In genomic region chr5:4651167-4651955, GRCm38 (mm10) we compare ENCODE assay signal across 15 mouse cellular contexts.
A peak's percentile ranks its signal among the peaks of the same experiment; 100 is the strongest.
DNase-seq lines count a peak whose midpoint lies in the region; ATAC-seq and TF ChIP-seq lines count a peak whose summit lies in the region.
"Had no signal": no experiment of that assay in that cellular context is flagged by ENCODE, and none has a peak within 500 bp of the region (broad histone marks: within the 10 kb centered on the region; RNA-seq: fewer than 3 reads in every experiment).

No protein-coding gene starts in this region.

- no peak overlapping the region for H3K27ac ChIP-seq in gastrocnemius, adult 2 months
- peak overlapping the region; percentile 32; the same call in 1 of the 2 replicates for H3K27ac ChIP-seq in hindbrain, embryonic 11.5 days (ENCODE audit: low read depth, low read length)
- no peak overlapping the region for H3K27ac ChIP-seq in midbrain, postnatal 0 days (ENCODE audit: low read depth, low read length)
- no peak overlapping the region for H3K27ac ChIP-seq in intestine, embryonic 15.5 days
- H3K27ac ChIP-seq in left cerebral cortex, adult 2 months: no peak overlapping the region
- H3K27ac ChIP-seq: kidney, postnatal 0 days had no signal

- ATAC-seq in hindbrain, embryonic 11.5 days (ENCODE audit: low FRiP score): peak; percentile 87
- no peak for ATAC-seq in midbrain, postnatal 0 days (ENCODE audit: low FRiP score)
- no peak for ATAC-seq in intestine, embryonic 15.5 days
- ATAC-seq: lung, postnatal 0 days; Patski had no signal

- H3K4me1 ChIP-seq in hindbrain, embryonic 11.5 days (replicated peaks; ENCODE audit: control insufficient read depth, insufficient read depth, low read length): 0 out of 2 replicates have a peak, but pooled peaks cover 8% of the 10 kb centered on the region
- no peaks in the 10 kb centered on the region; the same call in 1 of the 2 replicates for H3K4me1 ChIP-seq in midbrain, postnatal 0 days (ENCODE audit: insufficient read depth, low read length)
- H3K4me1 ChIP-seq in intestine, embryonic 15.5 days (replicated peaks): no peaks in the 10 kb centered on the region

- WGBS in hindbrain, embryonic 11.5 days: 47% methylated on average over 6 of the region's 6 CpGs
- WGBS in midbrain, postnatal 0 days: 41% methylated on average over 6 of the region's 6 CpGs
- 74% methylated on average over 6 of the region's 6 CpGs for WGBS in intestine, embryonic 15.5 days

- no peaks in the 10 kb centered on the region for H3K9me3 ChIP-seq in hindbrain, embryonic 11.5 days (ENCODE audit: control insufficient read depth, low read length)
- no peaks in the 10 kb centered on the region for H3K9me3 ChIP-seq in midbrain, postnatal 0 days (ENCODE audit: low read length)
- no peaks in the 10 kb centered on the region for H3K9me3 ChIP-seq in intestine, embryonic 15.5 days

- H3K9ac ChIP-seq in hindbrain, embryonic 11.5 days (ENCODE audit: low read depth, low read length): no peak overlapping the region
- no peak overlapping the region for H3K9ac ChIP-seq in midbrain, postnatal 0 days (replicated peaks; ENCODE audit: low read length, poor library complexity, severe bottlenecking)
- H3K9ac ChIP-seq in intestine, embryonic 15.5 days: no peak overlapping the region

- peak; percentile 19 for DNase-seq in gastrocnemius, adult 2 months
- no peak for DNase-seq in gastrocnemius, postnatal 4 days (ENCODE audit: low spot score in 2 of 2)
- DNase-seq in adipocyte (ENCODE audit: low spot score): peak; percentile 29
- DNase-seq in hindbrain, embryonic 11.5 days (ENCODE audit: low spot score): peak; percentile 55
- peak; percentile 54 for DNase-seq in midbrain, postnatal 0 days (ENCODE audit: low spot score)
- no peak for DNase-seq in left cerebral cortex, adult 2 months (ENCODE audit: extremely low spot score in 1 of 2, low spot score in 2 of 2)
- DNase-seq in kidney, adult 8-10 months: no peak
- DNase-seq: adrenal gland, postnatal 10 days; layer of hippocampus, postnatal 36 days; right cerebral cortex, postnatal 14 days had no signal

- intact Hi-C loops in gastrocnemius, adult 2 months (cut with DNase I): no loop called here
- intact Hi-C loops in left cerebral cortex, adult 2 months (cut with DNase I): no loop called here

- no peak overlapping the region for H3K4me3 ChIP-seq in gastrocnemius, adult 2 months
- no peak overlapping the region for H3K4me3 ChIP-seq in hindbrain, embryonic 11.5 days (ENCODE audit: low read depth, low read length)
- H3K4me3 ChIP-seq in midbrain, postnatal 0 days (ENCODE audit: low read depth, low read length): no peak overlapping the region
- no peak overlapping the region for H3K4me3 ChIP-seq in intestine, embryonic 15.5 days (replicated peaks)
- no peak overlapping the region for H3K4me3 ChIP-seq in left cerebral cortex, adult 2 months

- H3K4me2 ChIP-seq in hindbrain, embryonic 11.5 days (replicated peaks; ENCODE audit: low read depth, low read length): no peak overlapping the region
- no peak overlapping the region for H3K4me2 ChIP-seq in midbrain, postnatal 0 days (ENCODE audit: low read depth, low read length, poor library complexity, severe bottlenecking)
- no peak overlapping the region for H3K4me2 ChIP-seq in intestine, embryonic 15.5 days (replicated peaks)
- H3K4me2 ChIP-seq: liver, embryonic 11.5 days had no signal

- H3K27me3 ChIP-seq in hindbrain, embryonic 11.5 days (ENCODE audit: control insufficient read depth, insufficient read depth, low read length): no peaks in the 10 kb centered on the region
- H3K27me3 ChIP-seq in midbrain, postnatal 0 days (ENCODE audit: insufficient read depth, low read length): no peaks in the 10 kb centered on the region
- no peaks in the 10 kb centered on the region for H3K27me3 ChIP-seq in intestine, embryonic 15.5 days (replicated peaks)
- H3K27me3 ChIP-seq: Patski had no signal

- no peak for TF ChIP-seq CTCF in gastrocnemius, adult 2 months (IDR thresholded peaks at IDR 0.05)
- no peak for TF ChIP-seq CTCF in midbrain, postnatal 0 days (IDR thresholded peaks at IDR 0.05)
- no peak for TF ChIP-seq CTCF in left cerebral cortex, adult 2 months (IDR thresholded peaks at IDR 0.05)

- H3K36me3 ChIP-seq in hindbrain, embryonic 11.5 days (ENCODE audit: control insufficient read depth, insufficient read depth, low read length): no peaks in the 10 kb centered on the region
- H3K36me3 ChIP-seq in midbrain, postnatal 0 days (ENCODE audit: insufficient read depth, low read length): no peaks in the 10 kb centered on the region
- H3K36me3 ChIP-seq in intestine, embryonic 15.5 days: no peaks in the 10 kb centered on the region

Comparison
In these comparisons a context has a peak if more than half of its experiments do, and no peak if none do; other contexts are left out.
1. DNase-seq: peak in gastrocnemius, adult 2 months (single experiment), adipocyte (single experiment), hindbrain, embryonic 11.5 days (single experiment) and midbrain, postnatal 0 days (single experiment); none in gastrocnemius, postnatal 4 days (0 of 2), left cerebral cortex, adult 2 months (0 of 2) and kidney, adult 8-10 months (0 of 2).